Mouse (Mus musculus) cerebellum, adult 2 months (tissue): Measurements from ENCODE around the gene Derl2.

Source experiments
- CTCF ChIP-seq: fragments of 200-500 bp; IDR thresholded peaks from 2 replicates; pipeline ENCODE4 v1.5.1; 2011; ENCODE audit warnings: low read depth, mild to moderate bottlenecking, control low read depth, low read length, moderate library complexity, borderline replicate concordance; ENCODE audit not compliant: insufficient read depth
- POLR2A ChIP-seq: fragments of 200-500 bp; IDR thresholded peaks from 2 replicates; pipeline ENCODE4 v1.6.1; 2011; ENCODE audit warnings: low read length, control low read depth, borderline replicate concordance; ENCODE audit not compliant: insufficient read depth

GRCm38 (mm10) chr11:71004316-71004773 lies 15.3 kb downstream of the Derl2 start, which contains the start of gene Dhx33:
- peak; percentile 41; the same call in 1 of the 2 replicates for TF ChIP-seq POLR2A
- no peak for TF ChIP-seq CTCF
